Mouse (Mus musculus) G1E (cell line): ENCODE data around the gene Grk4. TPM values are rescaled to one million over a fixed set of nuclear protein-coding genes. Genes with fewer than 3 reads are reported as not detected.
"Not testable (repeated sequence)": the region's sequence is repeated elsewhere in the genome, so short reads cannot be mapped to it uniquely, and the experiment has no call there.

Experiments
- ATAC-seq: 2 replicates; pipeline ENCODE4 v1.8.0; 2016; ENCODE audit warnings: mild to moderate bottlenecking; ENCODE audit not compliant: insufficient number of reproducible peaks, poor library complexity, low FRiP score, severe bottlenecking; ENCODE audit errors: extremely low read depth
- DNase-seq: peaks from one replicate; pipeline ENCODE4 v3.0.0; 2012; ENCODE audit warnings: low spot score
- H3K27me3 ChIP-seq: 2 replicates; pipeline ENCODE4 v1.6.1; 2012; ENCODE audit warnings: mild to moderate bottlenecking, low read length, inconsistent platforms; ENCODE audit not compliant: insufficient read depth
- H3K36me3 ChIP-seq: replicated peaks from 2 replicates; pipeline ENCODE3; 2012; ENCODE audit warnings: mild to moderate bottlenecking, inconsistent platforms
- H3K4me1 ChIP-seq: 2 replicates; pipeline ENCODE4 v1.6.1; 2012; ENCODE audit warnings: low read depth, low read length, inconsistent platforms, mixed read lengths; ENCODE audit not compliant: insufficient read depth
- H3K4me3 ChIP-seq: 2 replicates; pipeline ENCODE4 v1.5.1; 2012; ENCODE audit warnings: low read depth, mild to moderate bottlenecking, inconsistent platforms, low read length, moderate library complexity, mixed read lengths
- H3K9me3 ChIP-seq: replicated peaks from 2 replicates; pipeline ENCODE4 v1.6.1; 2012; ENCODE audit warnings: inconsistent platforms
- CTCF ChIP-seq: IDR thresholded peaks from 2 replicates; pipeline ENCODE4 v1.5.1; 2012; ENCODE audit warnings: low read depth, low read length, inconsistent platforms, mixed read lengths
- GATA1 ChIP-seq: IDR thresholded peaks from 2 replicates; pipeline ENCODE4 v1.6.1; 2012; ENCODE audit warnings: borderline replicate concordance, low read length, inconsistent platforms, mixed read lengths
- GATA2 ChIP-seq: IDR thresholded peaks from 2 replicates; pipeline ENCODE4 v1.6.1; 2012; ENCODE audit warnings: low read depth, low read length, inconsistent platforms, borderline replicate concordance
- POLR2AphosphoS5 ChIP-seq: IDR thresholded peaks from 2 replicates; pipeline ENCODE4 v1.6.1; 2012; ENCODE audit warnings: low read depth, low read length, inconsistent platforms; ENCODE audit not compliant: insufficient replicate concordance
- TAL1 ChIP-seq: conservative IDR thresholded peaks from 2 replicates; pipeline ENCODE4 v1.6.1; 2012; ENCODE audit warnings: low read depth, low read length, inconsistent platforms, mixed read lengths
- polyA plus RNA-seq: library from polyadenylated mRNA; stranded (reverse); fragments of >175 nt; gene quantifications from 2 replicates; pipeline ENCODE4 v1.2.3, GENCODE M21; 2012
- total RNA-seq, 2 experiments: library from RNA; stranded (forward) in 1 of 2; stranded (reverse) in 1 of 2; fragments of 200-1000 nt in 1 of 2; fragments of >200 nt in 1 of 2; fragmentation: Nextera tagmentation in 1 of 2; gene quantifications; 2 replicates each; pipeline ENCODE4 v1.2.3; 2014 to 2017

Gene Grk4
- total and polyA plus RNA-seq, 3 experiments = 0.16 to 1.2 (median 0.17) TPM

GRCm38 (mm10) chr5:34689868-34690267 is 29.7 kb downstream of the Grk4 start:
- Histone ChIP-seq H3K27me3 (no peaks in the 10 kb centered on the region), H3K36me3 (no peaks in the 10 kb centered on the region), H3K4me1 (no peaks in the 10 kb centered on the region), H3K4me3 (no peak overlapping the region), H3K9me3 (no peaks in the 10 kb centered on the region)
- TF ChIP-seq GATA2 = no peak
- no peak for TF ChIP-seq POLR2AphosphoS5
- TF ChIP-seq CTCF = no peak
- no peak for TF ChIP-seq TAL1
- TF ChIP-seq GATA1 = no peak
- no peak for DNase-seq
- ATAC-seq = no peak

GRCm38 (mm10) chr5:34692782-34693181 is 32.6 kb downstream of the Grk4 start:
- DNase-seq = no peak

GRCm38 (mm10) chr5:34695521-34695920 is 35.3 kb downstream of the Grk4 start:
- DNase-seq (no peak), ATAC-seq (no peak)
- Histone ChIP-seq H3K9me3 (no peaks in the 10 kb centered on the region), H3K27me3 (peaks cover 9% of the 10 kb centered on the region), H3K4me3 (no peak overlapping the region), H3K4me1 (no peaks in the 10 kb centered on the region), H3K36me3 (no peaks in the 10 kb centered on the region)
- TF ChIP-seq POLR2AphosphoS5 (no peak), GATA1 (no peak), TAL1 (no peak), GATA2 (no peak), CTCF (no peak)

More at GRCm38 (mm10) chr5:34692782-34693181, 32.6 kb downstream of the Grk4 start:
- TF ChIP-seq CTCF (no peak), POLR2AphosphoS5 (no peak), GATA2 (no peak), GATA1 (no peak), TAL1 (no peak)
- Histone ChIP-seq H3K9me3 (no peaks in the 10 kb centered on the region), H3K4me1 (no peaks in the 10 kb centered on the region), H3K4me3 (no peak overlapping the region), H3K27me3 (peaks cover 6% of the 10 kb centered on the region), H3K36me3 (no peaks in the 10 kb centered on the region)
- ATAC-seq = no peak

- H3K4me1 ChIP-seq = no peaks in the 10 kb centered on the region
- H3K27me3 ChIP-seq = peaks cover 3% of the 10 kb centered on the region; the same call in 1 of the 2 replicates
- H3K36me3 ChIP-seq = no peaks in the 10 kb centered on the region
- TF ChIP-seq GATA1 (no peak), CTCF (no peak), GATA2 (no peak), TAL1 (no peak), POLR2AphosphoS5 (no peak)
- no peak for ATAC-seq
- DNase-seq = no peak
- no peak overlapping the region for H3K4me3 ChIP-seq
- no peaks in the 10 kb centered on the region for H3K9me3 ChIP-seq
Measured at GRCm38 (mm10) chr5:34708436-34708835, 48.3 kb downstream of the Grk4 start.

- not testable (repeated sequence) for ATAC-seq, H3K4me3 ChIP-seq, DNase-seq, H3K4me1 ChIP-seq, H3K9me3 ChIP-seq, H3K36me3 ChIP-seq
- H3K27me3 ChIP-seq = peaks cover 19% of the 10 kb centered on the region
Measured at GRCm38 (mm10) chr5:34714371-34714770, 54.2 kb downstream of the Grk4 start.

GRCm38 (mm10) chr5:34714816-34715215 is 54.6 kb downstream of the Grk4 start:
- Histone ChIP-seq H3K27me3 (peaks cover 23% of the 10 kb centered on the region), H3K9me3 (no peaks in the 10 kb centered on the region), H3K4me3 (no peak overlapping the region), H3K4me1 (no peaks in the 10 kb centered on the region), H3K36me3 (no peaks in the 10 kb centered on the region)
- no peak for TF ChIP-seq GATA1
- no peak for TF ChIP-seq GATA2
- no peak for TF ChIP-seq TAL1
- TF ChIP-seq CTCF = no peak
- TF ChIP-seq POLR2AphosphoS5 = no peak
- ATAC-seq = no peak
- DNase-seq = no peak

- no peak for ATAC-seq
- 0 out of 2 replicates have a peak, but pooled peaks cover 6% of the 10 kb centered on the region for H3K27me3 ChIP-seq
- peaks cover 5% of the 10 kb centered on the region for H3K4me1 ChIP-seq
- H3K4me3 ChIP-seq = no peak overlapping the region
- no peak for DNase-seq
- H3K36me3 ChIP-seq = no peaks in the 10 kb centered on the region
- no peak for TF ChIP-seq GATA1
- no peak for TF ChIP-seq TAL1
- TF ChIP-seq CTCF = no peak
- no peak for TF ChIP-seq POLR2AphosphoS5
- TF ChIP-seq GATA2 = no peak
- H3K9me3 ChIP-seq = no peaks in the 10 kb centered on the region
Measured at GRCm38 (mm10) chr5:34729141-34729540, 69.0 kb downstream of the Grk4 start.
